Mouse (Mus musculus): ENCODE measurements at regions not wholly inside any gene's neighbourhood (a gene's known extent, or its start where the extent isn't known, plus 50 kb on each side); places are given as distances from the start of the nearest gene placed in this dataset.

DNA sequence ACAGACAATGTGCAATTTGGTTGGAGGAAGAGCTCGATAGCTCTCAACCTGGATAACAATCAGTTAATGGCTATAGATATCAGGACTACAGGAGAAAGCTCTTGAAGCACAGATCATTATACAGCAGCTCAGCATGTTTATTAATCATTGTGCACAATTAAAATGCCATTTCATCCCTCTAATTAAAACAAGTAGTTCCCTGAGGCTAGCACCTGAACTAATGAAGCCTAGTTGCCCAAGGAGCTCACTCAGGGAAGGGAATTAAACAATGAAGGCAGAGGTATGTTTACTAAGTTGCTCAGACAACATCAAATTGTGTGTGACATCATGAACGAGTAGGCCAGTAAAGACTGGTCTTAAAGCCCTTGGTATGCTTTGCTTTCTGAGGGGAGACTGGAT is 210.3 kb upstream of the Etaa1 start:
- DNase-seq (ENCODE audit: low spot score) = no peak

DNA sequence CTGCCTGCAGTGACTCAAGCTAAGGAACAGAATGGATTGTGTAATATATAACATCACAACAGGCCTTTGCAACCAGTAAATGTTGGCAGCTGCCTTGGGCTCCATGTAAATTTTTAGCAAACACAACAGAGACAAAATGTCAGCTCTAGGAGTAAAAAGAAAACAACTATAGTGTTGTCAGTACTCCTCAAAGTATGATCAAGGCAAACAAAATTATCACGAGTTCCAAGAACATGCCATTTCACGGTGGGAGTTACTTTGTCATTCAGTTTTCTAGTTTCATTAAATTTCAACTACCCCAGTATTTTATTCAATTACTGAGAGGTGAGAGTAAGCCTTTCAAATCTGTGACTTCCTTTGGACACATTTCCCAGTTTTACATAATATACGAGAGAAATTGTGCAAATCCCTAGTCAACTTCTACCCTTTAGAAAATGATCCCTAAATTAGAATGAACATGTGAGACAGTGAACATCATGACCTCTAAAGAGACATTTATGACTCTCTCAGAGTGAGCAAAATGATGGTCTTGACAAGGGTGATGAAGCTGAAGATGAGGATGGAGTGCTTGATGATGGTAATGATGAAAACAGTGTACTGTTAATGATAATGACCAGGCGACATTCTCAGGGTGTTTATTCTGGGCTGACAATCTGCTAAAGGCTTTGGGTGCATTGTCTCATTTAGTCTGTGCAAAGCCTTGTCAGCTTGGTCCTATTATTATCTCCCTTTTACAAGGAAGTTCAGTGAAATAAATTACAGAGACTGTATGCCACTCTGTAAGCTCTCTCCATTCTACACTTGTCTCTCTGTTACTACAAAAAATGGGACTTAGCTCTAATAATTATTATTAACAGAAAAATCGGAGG is 209.7 kb upstream of the Etaa1 start:
- DNase-seq (ENCODE audit: low spot score) = no peak

GRCm38 (mm10) chr11:18156506-18156905 is 202.8 kb upstream of the Etaa1 start:
- no peak for DNase-seq (ENCODE audit: low spot score)

DNA sequence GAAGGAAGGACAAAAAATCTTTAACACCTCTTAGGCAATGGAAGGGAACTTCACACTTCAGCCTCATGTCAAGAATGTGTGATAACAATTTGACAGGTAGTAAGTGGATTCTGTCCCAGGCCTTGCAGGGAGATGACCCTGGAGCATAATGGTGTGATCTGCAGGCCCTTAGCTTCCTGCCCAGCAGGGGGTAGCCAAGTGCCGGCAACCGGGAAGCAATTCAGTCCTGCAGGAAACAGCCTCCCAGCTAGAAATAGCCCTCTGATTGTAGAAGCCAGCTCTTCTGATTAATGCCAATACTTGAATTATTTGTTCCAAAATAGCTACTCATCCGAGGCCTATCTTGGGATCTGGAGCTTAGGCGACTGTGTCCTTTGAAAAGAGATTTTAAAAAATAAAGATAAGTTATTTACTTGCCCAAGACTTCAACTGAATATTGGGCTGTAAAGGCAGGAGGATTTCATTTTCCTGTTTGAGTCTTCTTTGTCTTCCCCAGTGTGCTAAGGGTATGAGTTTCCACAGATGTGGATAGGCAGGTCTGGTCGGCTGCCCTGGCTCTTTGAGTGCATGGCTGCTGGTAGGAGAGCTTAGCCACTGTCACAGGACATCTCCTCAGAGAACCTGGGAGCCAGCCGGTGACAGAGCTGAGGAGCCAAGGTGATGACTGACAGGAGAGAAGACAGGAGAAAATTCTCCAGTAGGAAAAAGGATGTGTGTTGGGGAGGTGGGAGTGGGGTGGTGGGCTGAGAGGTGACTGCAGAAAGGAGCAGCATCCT is 198.3 kb upstream of the Etaa1 start:
- DNase-seq (ENCODE audit: low spot score) = no peak

GRCm38 (mm10) chr11:18151369-18151768 is 197.7 kb upstream of the Etaa1 start:
- no peak for DNase-seq (ENCODE audit: low spot score)

DNA sequence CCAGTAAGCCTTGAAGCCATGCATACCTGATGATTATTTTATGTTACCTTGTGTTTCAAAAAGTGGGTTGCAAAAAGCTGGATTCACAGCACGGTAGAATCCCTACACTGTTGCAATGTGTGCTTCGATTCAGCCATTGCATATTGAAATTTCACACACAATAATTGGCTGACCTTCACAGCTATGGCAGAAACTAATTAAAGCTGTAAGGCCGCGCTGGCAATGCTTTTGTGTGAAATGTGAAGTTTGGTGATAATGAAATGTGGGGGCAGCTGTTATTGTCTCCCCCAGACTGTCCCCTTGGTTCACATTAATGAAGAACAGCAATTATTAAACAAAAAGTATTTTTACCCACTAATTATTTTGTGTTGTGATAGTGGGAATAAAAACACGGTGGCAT is 173.8 kb upstream of the Etaa1 start:
- no peak for DNase-seq (ENCODE audit: low spot score)

GRCm38 (mm10) chr11:18123031-18123430 is 169.4 kb upstream of the Etaa1 start:
- DNase-seq (ENCODE audit: low spot score) = no peak

- DNase-seq (ENCODE audit: low spot score) = no peak
These were observed 168.9 kb upstream of the Etaa1 start for GRCm38 (mm10) chr11:18122616-18123015.

GRCm38 (mm10) chr11:18115693-18116450 is 162.2 kb upstream of the Etaa1 start:
- peak; percentile 4 for DNase-seq (ENCODE audit: low spot score)

DNA sequence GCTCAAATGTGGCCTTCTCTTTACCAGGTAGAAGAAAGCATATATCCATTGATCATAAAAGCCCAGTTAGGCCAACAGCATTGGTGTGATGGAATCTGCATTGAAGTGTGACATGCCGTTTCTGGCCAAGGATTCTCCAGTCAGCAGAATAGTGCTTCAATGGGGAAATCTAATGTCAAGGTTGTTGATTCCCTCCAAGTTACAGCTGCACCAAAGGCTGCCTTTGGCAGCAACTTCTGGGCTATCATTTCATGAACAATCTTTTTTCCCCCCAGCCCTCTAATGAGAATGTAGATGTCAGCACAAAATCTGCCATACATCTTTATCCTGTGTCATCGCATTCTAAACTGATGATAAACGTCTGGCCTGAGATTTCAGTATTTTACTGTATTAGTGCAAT is 149.2 kb upstream of the Etaa1 start:
- DNase-seq (ENCODE audit: low spot score) = no peak

- DNase-seq (ENCODE audit: low spot score) = no peak
These were observed 122.3 kb upstream of the Etaa1 start for GRCm38 (mm10) chr11:18075840-18076435.

DNA sequence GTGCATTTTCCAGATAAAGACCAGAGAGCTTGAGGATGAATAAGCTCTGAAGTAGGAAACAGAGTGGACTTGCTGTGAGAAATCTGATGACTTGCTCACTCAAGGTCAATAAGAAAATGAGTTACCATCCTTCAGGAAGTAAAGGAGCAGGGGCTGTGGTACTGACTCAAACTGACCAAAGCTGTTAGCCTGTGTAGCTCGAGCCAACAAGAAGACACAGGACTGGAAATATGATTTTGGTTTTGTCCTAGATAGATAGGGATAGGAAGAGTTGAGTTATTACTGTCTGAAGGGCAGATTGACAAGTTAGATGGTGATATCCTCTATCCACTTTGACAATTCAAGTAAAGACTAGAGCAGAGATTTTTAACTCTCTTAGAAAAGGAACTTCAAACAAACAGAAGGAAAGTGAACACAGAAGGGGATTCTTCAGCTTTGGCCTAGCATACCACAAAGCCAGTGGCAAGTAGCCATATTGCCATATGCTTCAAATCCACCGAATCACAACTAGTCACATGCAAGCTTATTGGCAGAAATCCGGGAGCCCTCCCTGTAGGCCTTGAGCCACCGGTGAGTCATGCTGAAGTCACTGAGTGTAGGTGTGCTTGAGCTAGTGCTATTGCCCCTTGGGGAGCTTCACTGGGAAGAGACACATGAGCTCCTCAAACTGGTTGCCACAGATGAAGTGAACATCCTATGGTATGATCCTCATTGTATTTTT is 117.1 kb upstream of the Etaa1 start:
- DNase-seq (ENCODE audit: low spot score) = no peak

DNA sequence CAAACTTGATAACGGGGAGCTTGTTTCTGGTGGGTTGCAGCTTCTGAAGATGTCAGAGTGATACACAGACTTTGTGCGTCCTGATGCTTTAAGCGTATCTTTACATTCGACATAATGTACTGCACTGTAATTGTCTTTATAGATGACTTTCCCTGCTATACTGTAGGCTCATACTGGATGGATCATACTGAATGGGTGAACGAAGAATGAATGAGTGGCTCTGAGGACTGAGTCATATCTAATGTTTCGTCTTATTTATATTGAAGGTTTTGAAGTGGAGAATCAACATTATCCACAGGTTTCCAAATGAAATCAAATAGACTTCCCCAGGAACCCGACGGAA is 116.3 kb upstream of the Etaa1 start:
- DNase-seq (ENCODE audit: low spot score) = no peak

DNA sequence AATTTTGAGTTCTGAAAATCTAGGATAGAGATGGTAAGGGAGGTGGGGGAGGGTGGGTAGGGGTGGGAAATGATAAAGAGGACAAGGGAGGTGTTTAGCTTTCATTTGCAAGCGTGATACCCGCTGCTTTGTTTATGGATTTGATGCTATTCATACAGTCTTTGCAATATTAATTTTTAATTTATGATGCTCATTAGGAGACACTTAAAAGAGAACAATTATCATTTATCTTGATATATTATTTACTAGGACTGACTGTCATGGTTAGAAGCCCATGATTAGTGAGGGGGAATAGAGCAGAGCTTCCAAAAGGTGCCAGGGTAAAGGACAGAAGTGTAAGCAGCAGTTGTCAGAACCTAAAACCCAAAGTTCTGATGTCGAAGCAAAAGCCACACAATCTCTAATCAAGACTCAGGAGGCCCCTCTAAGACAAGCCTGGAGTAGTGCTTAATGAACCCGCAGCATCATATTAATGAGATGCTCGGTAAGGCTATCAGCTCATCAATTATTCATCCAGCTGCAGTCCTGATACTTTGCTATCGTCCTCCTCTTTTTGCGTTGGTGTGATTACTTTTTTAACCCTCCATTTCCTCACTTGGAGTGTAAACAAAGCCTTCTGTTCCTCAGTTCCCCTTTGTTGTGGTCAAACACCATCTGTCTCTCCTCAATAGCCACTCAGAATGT is 115.8 kb upstream of the Etaa1 start:
- no peak for DNase-seq (ENCODE audit: low spot score)

GRCm38 (mm10) chr11:18068085-18068484 is 114.4 kb upstream of the Etaa1 start:
- DNase-seq (ENCODE audit: low spot score) = no peak

DNA sequence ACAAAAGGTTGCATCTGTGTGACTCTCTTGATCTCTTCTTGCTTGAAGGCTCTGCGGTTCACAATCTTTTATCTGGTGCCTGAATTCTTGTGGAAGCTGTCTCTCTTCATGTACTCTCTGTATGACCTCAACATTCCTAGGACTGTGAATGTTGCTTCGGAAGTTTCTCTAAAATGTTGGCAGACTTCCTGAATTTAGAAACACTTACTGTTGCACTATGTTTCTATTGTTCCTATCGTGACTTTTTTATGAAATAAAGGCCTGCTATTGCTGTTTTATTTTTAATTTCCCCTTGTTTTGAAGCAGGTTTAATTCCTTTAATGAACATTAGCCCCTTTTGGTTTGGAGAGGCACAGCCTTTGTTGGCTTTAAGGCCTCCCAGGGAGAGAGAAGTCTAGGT is 114.0 kb upstream of the Etaa1 start:
- no peak for DNase-seq (ENCODE audit: low spot score)

- DNase-seq (ENCODE audit: low spot score) = no peak
These were observed 87.9 kb upstream of the Etaa1 start for GRCm38 (mm10) chr11:18041589-18041988.

- DNase-seq (ENCODE audit: low spot score) = no peak
These were observed 77.4 kb upstream of the Etaa1 start for GRCm38 (mm10) chr11:18031049-18031448.

DNA sequence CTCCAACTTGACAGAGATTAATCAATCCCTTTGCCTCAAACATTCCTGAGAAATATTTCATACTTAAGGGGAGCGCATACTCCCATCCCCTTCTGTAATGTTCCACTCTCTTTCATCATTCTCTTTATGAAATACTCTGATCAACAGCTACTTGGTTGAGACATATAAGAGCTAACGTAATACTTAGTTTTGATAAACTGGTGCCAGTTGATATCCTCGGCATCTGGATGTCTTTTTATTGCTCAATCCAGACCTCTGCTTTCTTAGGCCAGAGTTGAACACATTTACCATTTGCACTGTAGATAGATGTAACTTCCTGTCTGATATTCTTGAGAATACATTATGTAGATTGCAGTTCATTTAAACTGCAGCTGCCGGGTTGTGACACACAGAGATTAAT is 68.4 kb upstream of the Etaa1 start:
- DNase-seq (ENCODE audit: low spot score) = no peak

- no peak for DNase-seq (ENCODE audit: low spot score)
These were observed 61.6 kb upstream of the Etaa1 start for GRCm38 (mm10) chr11:18015239-18015638.

- no peak for DNase-seq (ENCODE audit: low spot score)
These were observed 60.9 kb upstream of the Etaa1 start for GRCm38 (mm10) chr11:18014610-18015009.
